Mouse (Mus musculus) heart, postnatal 36 days (tissue): ENCODE measurements around the gene Cmtm4. TPM values are rescaled to one million over a fixed set of nuclear protein-coding genes. Genes with fewer than 3 reads are reported as not detected.
A peak's percentile ranks its signal among the peaks of the same experiment; 100 is the strongest.

ENCODE experiments used
- DNase-seq, 2 experiments: peaks; one replicate each; pipeline ENCODE4 v3.0.0; 2021 to 2022
- intact Hi-C: fragments of 180-260 bp; cut with DNase I; formaldehyde crosslinking; loops from one replicate; pipeline ENCODE4 v1.15.1; 2025
- total RNA-seq, 2 experiments: library from RNA; stranded (reverse); gene quantifications; 2 replicates each; pipeline ENCODE4 v1.2.3; 2021

Cmtm4 gene
- total RNA-seq, 2 experiments from 2014 or later, result 11.0 to 12.0 TPM

- intact Hi-C loops, result no loop called here
- DNase-seq, result no peak
Measured at GRCm38 (mm10) chr8:104380269-104380668, 15.3 kb downstream of the Cmtm4 start.

GRCm38 (mm10) chr8:104379301-104379836 is 16.2 kb downstream of the Cmtm4 start:
- no peak for DNase-seq
- intact Hi-C loops, result no loop called here

DNA sequence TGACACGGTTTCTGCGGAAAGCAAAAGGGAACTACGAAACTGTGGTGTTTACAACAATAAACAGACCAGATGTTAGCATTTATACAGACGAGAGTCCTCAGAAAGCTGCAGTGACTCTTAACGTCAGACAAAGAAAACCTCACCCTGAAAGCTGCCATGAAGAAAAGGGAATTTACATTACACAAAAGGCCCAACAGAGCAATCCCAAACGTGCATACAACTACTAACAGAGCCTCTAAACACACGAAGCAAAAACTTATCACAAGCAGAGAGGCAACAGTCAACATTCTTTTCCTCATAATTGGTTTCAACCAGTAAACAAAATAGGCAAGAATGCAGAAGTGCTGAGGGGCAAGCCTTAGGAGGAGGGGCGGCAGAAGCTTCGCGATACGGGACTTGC is 18.9 kb downstream of the Cmtm4 start:
- no peak for DNase-seq
- intact Hi-C loops, result no loop called here

DNA sequence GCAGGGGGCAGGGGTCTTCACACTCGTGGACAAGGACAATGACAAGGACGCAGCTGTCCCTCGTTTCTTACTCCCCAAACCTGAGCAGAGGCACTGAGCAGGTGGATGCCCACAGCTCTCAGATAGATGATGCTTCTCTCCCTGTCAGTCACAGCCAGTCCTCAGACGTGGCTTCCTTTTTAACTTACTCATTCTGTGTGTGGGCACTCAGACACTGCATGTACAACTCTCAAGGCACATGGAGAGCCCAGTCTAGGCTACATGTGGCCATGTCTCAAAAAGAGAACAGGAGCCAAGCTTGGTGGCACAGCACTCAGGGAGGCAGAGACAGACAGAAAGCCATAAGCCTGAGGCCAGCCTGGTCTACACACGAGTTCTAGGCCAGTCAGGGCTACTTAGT is 19.6 kb downstream of the Cmtm4 start:
- DNase-seq, result no peak
- intact Hi-C loops, result no loop called here

DNA sequence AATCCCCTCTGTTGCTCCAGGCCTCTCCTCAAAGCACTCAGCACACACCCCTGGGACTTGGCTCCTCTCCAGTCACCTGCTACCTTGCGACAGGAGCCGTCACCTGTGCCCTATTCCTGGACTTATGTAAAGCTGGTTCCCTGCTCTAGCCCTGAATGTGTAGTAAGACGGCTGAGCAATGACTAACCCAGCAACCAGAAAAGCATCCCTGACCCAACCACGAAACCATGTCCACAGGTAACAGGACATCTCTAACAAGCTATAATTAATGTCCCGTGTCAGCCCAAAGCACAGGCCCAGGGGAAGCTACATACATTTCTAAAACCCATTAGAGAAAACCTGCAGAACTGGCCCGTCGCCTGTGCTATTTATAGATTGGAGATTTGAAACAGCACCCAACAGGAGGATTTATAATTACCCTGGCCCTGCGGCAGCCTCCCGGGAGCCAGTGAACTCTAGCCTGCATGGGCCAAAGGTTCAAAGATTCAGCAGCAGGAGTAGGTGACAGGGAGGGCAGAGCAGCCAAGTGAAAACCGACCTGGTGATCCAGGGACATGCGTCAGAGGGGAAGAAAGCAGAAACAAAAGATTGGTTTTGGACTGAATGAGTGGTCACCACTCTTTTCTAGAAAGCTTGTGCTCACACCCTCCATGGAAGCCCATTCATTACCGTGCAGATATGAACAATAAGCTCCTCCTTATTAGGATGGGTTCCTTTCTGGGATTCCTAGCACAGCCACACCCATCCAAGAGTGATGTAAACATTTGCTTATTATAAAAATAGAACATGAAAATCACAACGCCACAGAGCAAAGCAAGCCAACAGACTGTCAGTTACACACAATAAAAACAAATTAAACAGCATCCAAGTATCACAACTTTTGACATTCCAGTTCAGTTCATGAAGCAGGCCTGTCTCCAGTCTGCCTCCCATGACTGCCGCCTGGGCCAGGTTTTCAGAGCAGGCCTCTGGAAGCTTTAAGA is 20.5 kb downstream of the Cmtm4 start:
- intact Hi-C loops, result no loop called here
- DNase-seq, result peak; percentile 33 to 37

GRCm38 (mm10) chr8:104374269-104374668 is 21.3 kb downstream of the Cmtm4 start:
- no peak for DNase-seq
- intact Hi-C loops, result no loop called here

DNA sequence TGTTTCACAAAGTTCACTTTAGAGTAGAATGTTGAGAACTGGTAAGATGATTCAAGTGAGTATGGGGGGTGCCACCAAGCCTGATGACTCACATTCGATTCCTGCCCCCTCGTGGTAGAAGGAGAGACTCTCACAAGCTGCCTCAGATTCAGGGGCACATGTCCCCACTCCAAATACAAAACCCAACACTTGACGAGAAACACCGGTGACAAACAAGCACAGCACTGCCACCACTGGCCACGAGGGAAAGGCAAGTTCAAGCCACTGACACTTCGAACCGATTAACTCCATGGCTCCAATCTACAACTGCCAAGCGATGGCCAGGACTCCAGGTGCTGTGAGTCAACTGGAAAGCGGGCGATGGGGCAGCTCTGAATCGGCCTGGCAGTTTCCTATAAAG is 21.8 kb downstream of the Cmtm4 start:
- DNase-seq, result no peak
- intact Hi-C loops, result no loop called here

DNA sequence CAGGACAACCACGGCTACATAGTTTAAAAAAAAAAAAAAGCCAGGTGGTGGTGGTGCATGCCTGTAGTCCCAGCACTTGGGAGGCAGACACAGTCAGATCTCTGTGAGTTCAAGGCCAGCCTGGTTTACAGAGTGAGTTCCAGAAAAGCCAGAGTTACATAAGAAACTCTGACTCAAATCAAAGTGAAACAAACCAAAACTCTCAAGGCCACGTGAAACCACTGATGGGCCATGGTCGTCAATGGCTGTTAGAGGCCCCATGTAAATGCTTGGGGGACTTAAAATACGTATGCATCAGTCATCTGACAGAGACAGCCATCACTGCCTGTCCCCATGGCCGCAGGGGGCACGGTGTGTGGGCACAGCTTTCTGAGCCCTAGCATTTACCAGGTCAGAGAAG is 24.5 kb downstream of the Cmtm4 start:
- DNase-seq, result no peak
- intact Hi-C loops, result no loop called here

DNA sequence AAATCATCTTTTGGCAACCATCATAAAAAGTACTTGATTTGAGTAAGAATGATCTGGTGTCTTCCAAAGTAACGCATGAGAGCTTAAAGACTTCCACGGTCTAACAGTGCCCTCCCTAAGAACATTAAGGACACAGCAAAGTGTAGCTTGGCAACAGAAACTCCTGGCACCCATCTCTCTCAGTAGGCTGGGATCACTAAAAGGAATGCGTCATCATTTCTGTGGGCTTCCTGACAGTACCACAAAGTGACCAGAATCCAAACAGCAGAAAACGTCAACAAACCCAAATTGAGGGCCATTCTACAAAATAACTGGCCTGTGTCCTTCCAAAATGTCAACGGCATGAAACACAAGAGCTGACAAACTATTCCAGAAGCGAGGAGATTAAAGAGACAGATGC is 25.5 kb downstream of the Cmtm4 start:
- DNase-seq, result no peak
- intact Hi-C loops, result no loop called here

GRCm38 (mm10) chr8:104369591-104369990 is 26.0 kb downstream of the Cmtm4 start:
- no peak for DNase-seq
- intact Hi-C loops, result no loop called here

- DNase-seq, result no peak
- intact Hi-C loops, result no loop called here
Measured at GRCm38 (mm10) chr8:104367398-104367797, 28.2 kb downstream of the Cmtm4 start.

DNA sequence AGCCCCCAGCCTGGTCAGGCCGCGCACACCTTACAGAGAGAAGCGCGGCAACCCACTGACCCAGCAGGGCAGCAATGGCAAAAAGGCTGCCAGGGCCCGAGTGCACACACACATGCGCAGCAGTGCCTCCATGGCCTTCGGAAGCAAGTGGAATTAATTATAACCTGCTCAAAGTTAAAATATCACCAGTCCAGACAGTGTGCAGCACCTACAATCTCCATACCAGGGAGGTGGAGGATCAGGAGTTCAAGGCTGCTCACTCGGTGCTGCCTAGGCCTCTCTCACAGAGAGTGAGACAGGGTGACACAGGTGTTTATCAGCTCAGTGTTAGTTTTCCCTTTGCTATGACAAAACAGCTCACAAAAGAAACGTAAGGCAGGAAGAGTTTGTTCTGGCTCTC is 29.9 kb downstream of the Cmtm4 start:
- DNase-seq, result no peak
- intact Hi-C loops, result no loop called here

DNA sequence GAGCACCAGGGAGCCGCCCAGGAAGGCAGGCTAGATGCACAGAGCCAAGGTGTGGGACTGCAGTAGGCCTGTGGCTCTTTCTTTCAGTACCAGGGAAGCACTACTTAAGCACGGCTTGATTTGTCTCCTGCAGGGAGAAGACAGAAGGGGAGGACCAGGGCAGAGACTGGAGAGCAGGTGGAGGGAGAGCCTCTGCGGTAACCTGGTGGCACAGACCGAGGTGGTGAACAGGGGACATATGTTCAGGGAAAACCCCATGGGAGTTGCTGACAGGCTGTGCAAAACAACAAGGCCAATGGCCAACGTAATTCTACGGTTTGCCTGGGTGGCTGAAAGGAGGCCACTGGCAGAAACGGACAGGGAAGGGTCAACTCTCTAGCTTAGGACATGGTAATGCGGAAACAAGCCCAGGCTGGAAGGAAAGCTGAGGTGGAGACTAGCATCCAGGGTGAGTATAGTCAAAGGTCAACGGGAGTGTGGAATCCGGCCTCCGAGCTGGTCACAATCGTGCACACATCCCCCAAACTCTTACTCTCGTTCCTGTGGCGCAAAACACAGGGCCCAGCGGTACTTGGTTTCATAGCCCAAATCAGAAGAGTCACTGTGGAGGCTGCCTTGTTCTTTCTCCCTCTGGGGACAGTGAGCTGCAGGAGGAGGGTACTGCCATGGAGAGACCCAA is 35.7 kb downstream of the Cmtm4 start:
- intact Hi-C loops, result no loop called here
- DNase-seq, result no peak

DNA sequence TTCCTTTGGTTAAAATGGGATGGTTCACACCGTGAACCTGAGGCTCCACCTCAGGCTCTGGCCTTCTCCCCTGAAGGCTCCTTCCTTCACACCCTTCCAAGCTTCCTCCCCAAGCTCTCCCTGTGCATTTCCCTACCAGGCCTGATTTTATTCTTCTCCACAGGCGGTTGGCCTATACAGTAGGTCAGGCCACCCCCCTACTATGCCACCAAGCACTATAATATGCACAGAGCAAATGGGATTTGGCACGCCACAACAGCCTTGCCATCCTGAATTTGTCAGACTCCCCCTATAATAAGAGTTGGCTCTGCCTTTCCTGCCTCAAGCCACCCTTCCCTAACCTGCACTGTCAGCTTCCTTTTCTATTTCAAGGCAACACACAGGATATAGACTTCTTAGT is 37.0 kb downstream of the Cmtm4 start:
- no peak for DNase-seq
- intact Hi-C loops, result no loop called here

DNA sequence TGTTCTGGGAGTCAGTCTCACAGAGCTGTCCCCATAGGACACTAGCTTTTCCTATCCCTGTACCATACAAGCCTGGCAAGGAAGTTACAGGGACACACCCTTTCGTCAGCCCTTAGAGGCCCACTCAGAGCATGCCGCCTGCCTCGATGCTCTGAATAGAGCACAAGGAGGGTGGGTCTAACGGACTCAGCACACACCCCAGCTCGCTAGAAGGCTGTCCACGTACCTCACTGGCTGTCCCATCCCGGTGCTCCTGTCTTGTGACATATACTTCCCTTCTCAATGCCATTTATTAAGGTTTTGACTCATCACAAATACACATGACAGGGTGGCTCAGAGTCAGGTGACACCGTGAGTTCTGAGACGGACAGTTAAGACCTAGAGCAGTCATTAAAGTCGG is 41.1 kb downstream of the Cmtm4 start:
- no peak for DNase-seq
- intact Hi-C loops, result no loop called here

DNA sequence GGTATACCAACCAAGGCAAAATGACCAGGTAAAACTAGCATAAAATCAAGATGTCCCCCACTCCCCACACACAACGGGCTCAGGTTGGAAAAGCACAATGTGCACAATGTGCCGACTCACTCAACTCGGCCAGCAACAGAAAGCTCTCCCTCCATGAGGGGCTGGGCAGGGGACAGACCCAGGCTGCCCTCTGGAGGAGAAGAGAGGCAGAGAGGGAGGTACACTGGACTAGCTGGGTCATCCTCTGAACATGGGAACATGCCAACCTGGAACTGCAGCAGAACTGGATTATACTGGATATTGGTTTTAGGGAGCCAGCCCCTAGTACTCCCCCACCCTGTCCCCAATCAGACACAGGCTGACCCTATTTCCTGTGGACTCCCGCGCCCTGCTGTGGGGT is 42.4 kb downstream of the Cmtm4 start:
- intact Hi-C loops, result no loop called here
- DNase-seq, result no peak

- DNase-seq, result no peak
- intact Hi-C loops, result no loop called here
Measured at GRCm38 (mm10) chr8:104350047-104350446, 45.6 kb downstream of the Cmtm4 start.

- intact Hi-C loops, result loop anchor here (10.0 kb wide), 1 partner anchor 204 kb away; no protein-coding TSS in a partner anchor
- peak in 1 of 2 experiments; percentile 32 for DNase-seq
Measured at GRCm38 (mm10) chr8:104348971-104349370, 46.6 kb downstream of the Cmtm4 start.

- no peak for DNase-seq
- intact Hi-C loops, result loop anchor here (10.0 kb wide), 1 partner anchor 202 kb away; no protein-coding TSS in a partner anchor
Measured at GRCm38 (mm10) chr8:104346706-104347105, 48.9 kb downstream of the Cmtm4 start.

DNA sequence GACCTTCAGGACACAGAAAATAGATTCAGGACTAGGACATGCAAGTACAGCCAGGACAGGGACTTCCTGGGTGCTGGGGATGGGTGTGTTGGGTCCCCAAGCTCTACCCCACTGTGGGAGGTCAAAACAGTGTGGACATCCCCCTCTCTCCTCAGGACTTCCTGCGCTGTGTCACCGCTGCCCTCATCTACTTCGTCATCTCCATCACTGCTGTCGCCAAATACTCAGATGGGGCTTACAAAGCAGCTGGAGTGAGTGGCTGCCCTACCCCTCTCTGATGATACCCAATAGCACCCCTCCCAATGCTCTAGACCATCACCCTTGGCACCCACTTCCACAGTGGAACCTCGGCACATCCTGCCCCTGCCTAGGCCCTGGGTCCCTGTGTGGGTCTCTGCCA is 51.0 kb downstream of the Cmtm4 start:
- intact Hi-C loops, result loop anchor here (1.0 to 10.0 kb wide), 6 partner anchors 50 to 247 kb away; partner anchors contain the start of gene Cmtm4
- no peak for DNase-seq

GRCm38 (mm10) chr8:104343957-104344356 is 51.6 kb downstream of the Cmtm4 start:
- intact Hi-C loops, result loop anchor here (1.0 to 10.0 kb wide), 6 partner anchors 51 to 247 kb away; partner anchors contain the start of gene Cmtm4
- DNase-seq, result peak; percentile 87 to 91
